Mouse (Mus musculus) layer of hippocampus, postnatal 14 days (tissue): Measurements from ENCODE around the gene Atp2a1. TPM values are rescaled to one million over a fixed set of nuclear protein-coding genes. Genes with fewer than 3 reads are reported as not detected.
"Not testable (repeated sequence)": the region's sequence is repeated elsewhere in the genome, so short reads cannot be mapped to it uniquely, and the experiment has no call there.

Experiments
- DNase-seq, 2 experiments: peaks; one replicate each; pipeline ENCODE4 v3.0.0; 2021 to 2022; ENCODE audit warnings: low spot score in 2 of 2, mixed read lengths in 1 of 2
- long read RNA-seq, 2 experiments: library from polyadenylated mRNA; stranded (forward); transcript quantifications; one replicate each; pipeline ENCODE4 v2.0.0; 2021
- total RNA-seq, 2 experiments: library from RNA; stranded (reverse); gene quantifications; 2 replicates each; pipeline ENCODE4 v1.2.3; 2021

Gene Atp2a1
- total RNA-seq, result 1 to 10 TPM in 1 of 2 experiments, under 1 TPM in 1; 0.85 to 2.2 TPM
- long read RNA-seq, experiment 1, partial matches to known transcripts, result 1 of 3 reads
- long read RNA-seq, experiment 1, other reads (novel, unspliced or antisense), result 2 of 3 reads
- long read RNA-seq, experiment 2, partial matches to known transcripts, result 0 of 2 reads
- long read RNA-seq, experiment 2, other reads (novel, unspliced or antisense), result 2 of 2 reads

DNA sequence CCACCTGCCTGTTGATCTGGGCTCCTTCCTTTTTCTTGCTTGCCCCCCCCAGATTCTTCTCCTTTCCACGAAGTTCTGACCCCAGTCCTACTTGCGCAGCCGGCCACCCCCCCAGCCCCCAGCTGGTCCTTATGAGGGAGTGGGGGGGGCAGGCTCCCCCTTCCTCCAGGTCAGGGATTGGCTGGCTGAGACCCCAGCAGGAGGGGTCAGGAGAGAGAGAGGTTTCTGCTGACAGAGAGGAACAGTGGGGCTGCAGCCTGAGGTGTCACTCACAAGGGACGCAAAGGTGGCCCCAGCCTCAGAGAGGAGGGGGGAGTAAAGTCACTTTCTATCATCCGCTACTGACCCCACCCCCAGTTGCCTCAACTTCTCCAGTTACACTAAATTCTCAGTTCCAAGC lies at the start of gene Atp2a1:
Atp2a1 (minus strand) TSS at position 105 of the 400 bp plus-strand sequence.
- no peak for DNase-seq

DNA sequence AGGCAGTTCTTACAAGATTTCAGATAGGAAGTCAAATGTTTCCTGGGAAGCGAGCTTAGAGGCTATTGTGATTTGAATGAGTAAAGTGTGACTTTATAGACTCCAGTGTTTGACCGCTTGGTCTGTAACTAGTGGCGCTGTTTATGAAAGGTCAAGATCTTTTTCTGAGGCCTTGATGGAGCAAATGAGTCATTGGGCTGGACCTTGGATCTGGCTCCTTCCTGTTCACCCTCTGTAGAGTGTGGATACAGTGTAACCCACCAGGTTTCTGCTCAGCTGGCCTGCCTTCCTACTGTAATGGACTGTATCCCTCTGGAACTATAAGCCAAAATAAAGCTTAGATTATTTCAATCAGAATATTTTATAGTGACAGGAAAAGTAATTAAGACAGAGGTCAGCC lies 48.4 kb upstream of the Atp2a1 start:
- no peak for DNase-seq

DNA sequence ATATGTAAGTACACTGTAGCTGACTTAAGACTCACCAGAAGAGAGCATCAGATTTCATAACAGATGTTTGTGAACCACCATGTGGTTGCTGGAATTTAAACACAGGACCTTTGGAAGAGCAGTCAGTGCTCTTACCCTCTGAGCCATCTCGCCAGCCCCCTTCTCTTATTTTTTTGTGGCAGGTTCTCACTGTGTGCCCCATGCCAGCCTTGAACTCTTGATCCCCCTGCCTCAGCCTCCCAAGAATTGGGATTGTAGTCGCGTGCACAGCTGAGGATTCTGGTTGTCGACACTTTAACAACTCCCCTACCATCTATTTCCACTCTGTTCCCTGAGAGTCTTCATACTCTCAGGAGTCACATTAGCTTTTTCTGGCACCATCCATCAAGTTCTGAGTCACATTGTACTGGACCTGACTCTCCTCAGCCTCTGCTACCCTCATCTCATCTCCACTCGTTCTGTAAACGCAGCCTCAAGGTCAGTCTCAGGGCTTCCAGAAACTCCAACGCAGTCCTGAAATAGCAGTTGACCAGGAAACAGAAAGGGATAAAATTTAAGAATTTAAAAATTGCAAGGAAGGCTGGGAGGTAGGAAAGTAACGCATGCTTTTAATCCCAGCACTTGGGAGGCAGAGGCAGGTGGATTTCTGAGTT lies 44.3 kb upstream of the Atp2a1 start:
- DNase-seq, result no peak

DNA sequence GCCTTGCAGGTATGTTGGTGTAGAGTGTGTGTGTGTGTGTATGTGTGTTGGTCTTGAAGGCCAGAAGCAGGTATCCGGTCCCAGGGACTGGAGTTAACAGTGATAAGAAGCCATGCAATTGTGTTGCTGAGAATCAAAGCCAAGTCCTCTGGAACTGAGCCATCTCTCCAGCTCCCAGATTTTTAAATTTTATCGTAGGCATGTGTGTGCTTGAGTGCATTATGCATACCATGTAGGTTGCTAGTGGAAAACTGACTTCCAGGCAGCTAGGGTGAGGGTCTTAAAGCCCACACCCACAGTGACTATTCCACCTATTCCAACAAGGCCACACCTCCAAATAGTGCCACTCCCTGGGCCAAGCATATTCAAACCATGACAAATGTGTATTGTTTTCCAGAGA lies 42.0 kb upstream of the Atp2a1 start:
- no peak for DNase-seq

DNA sequence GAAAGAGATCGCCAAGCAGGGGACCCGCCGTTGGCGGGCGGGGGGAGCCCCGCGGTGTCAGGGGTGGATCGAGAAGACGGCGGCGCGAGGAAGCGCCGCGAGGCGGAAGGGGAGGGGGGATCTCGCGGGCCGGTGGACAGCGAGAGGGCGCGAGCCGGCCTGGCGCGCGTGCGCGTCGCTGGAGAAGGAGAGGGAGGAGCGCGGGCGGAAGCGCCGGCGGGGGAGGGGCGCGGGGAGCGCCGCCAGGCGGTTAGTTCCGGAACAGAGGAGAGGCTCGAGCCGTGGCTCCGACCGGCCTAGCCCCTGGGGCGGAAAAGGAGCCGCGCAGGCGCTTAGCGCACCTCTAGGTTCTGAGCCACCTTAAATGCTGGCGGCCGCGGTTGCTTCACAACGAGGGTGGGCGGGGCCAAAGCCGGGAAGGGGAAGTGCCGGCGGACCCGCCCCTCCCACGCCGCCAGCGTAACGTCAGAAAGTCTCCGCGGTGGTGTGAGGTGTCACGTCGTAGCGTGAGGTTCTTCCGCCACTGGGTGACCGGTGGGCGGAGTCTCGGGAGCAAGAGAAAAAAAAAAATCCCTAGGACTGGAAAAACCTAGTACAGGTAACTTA lies 40.5 kb upstream of the Atp2a1 start, which contains the start of gene Atxn2l:
Atxn2l (minus strand) TSS at position 165 of the 606 bp plus-strand sequence.
- DNase-seq, result peak; percentile 98 to 99

DNA sequence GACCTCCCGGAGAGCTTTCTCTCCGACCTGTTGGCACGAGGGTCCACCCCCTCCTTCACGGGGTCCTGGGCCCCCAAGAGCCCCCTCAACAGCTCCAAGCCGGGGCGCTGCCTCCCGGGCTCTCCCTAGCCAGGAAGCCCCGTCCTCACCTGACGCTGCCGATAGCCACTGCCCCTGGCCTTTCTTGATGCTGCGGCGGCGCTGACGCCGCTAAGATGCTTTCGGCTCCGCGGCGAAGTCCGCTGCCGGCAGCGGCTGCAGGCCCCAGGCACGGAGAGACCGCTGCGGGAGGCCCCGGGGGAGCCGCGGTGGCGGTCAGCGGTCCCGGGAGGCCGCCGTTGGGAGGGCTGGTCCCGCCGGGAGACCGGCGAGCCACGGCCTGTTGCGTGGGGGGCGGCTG lies 39.8 kb upstream of the Atp2a1 start:
- DNase-seq, result no peak

DNA sequence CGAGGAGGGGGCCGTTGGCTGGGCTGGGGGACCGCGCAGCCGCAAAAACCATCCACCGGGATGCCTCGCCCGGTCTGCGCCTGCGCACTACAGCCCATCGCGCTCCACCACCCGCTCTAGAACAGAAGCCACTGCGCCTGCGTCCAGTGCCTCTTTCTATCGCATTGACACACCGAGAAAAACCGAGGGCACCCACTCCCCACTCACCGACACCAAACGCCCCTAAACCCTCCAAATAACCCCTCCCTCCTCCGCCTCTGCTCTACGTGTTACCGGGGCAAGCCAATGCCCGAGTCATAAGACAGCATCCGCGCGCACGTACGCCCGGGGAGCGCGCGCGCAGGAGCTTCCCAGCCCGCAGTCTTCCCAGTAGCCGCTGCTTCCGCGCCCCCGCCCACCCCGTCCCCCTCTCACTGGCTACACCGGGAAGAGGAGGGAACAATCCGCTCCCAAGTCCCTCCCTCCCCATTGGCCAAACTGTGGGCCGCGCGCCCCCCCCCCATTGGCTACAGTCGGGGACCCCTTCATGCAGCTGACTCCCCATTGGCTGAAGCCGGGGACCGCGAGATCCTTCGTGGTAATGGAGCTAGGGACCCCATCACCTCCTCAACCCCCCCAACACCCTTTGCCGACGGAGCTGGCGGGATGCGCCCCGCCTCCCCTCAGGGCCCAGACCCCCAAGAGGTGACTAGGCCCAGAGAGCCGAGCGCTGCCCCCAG lies 39.3 kb upstream of the Atp2a1 start:
- DNase-seq, result peak; percentile 96 to 97

DNA sequence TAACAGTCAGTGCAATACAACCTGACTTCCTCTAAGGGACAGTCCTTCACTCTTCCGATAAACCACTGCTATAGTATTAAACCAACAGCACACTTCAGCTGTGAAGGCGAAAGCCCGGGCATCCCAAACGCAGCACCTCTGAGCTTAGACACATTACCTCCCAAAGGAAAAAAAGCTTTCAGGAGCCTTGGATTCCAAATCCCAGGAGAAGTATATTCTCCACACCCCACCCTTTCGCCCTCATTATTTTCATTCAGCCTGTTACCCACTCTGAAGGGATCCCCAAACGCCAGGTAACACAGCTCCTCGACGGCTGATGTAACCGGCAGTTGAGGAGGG lies 38.7 kb upstream of the Atp2a1 start:
- no peak for DNase-seq

DNA sequence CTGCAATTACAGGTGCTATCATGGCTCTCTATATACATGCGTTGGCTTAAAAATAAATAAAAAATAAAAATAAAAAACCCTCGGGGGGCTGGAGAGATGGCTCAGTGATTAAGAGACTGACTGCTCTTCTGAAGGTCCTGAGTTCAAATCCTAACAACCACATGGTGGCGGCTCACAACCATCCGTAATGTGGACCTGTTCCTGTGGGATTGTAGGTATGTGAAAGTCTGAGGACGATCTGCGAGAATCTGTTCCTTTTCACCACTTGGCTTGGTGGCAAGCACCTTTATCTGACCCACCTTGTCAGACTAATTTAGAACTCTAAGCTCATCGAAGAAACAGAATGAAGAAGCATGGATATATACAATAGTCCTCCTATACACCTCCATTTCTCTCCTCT lies 36.5 kb upstream of the Atp2a1 start:
- no peak for DNase-seq

DNA sequence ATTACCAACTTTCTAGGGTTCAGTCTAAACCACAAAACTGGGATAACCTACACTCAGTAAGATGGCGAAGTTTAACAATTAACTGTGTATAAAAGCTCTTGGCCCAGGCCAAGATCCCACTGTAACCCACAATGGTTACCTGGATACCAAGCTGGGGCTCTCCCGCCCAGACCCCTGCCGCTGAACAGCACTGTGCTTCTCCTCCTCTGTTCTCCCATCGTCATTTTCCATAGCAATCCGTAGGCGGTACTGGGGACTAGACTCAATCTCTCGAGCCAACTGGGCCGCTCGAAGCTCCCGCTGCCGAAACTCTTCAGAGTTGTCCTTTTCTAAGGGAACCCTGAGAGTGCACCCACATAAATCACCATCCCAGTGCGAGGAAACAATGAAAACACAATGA lies 35.1 kb upstream of the Atp2a1 start:
- DNase-seq, result no peak

DNA sequence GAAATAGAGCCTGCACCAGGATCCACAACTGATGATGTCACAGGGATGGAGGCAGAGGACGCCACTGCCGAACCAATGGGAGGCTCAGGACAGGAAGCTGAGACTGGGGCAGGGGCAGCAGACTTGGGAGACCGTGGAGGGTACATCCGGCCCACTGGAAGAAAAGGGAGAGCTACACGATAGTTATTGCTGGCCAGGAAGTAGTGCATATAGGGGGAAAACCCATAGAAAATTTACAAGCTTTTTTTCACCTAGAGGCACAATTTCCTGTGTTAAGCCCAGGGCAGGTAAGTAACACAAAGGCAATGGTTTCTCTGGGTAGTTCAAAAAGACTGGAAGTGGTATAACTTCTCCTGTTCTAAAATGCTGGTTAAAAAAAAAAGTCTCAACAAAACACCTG lies 33.6 kb upstream of the Atp2a1 start:
- no peak for DNase-seq

DNA sequence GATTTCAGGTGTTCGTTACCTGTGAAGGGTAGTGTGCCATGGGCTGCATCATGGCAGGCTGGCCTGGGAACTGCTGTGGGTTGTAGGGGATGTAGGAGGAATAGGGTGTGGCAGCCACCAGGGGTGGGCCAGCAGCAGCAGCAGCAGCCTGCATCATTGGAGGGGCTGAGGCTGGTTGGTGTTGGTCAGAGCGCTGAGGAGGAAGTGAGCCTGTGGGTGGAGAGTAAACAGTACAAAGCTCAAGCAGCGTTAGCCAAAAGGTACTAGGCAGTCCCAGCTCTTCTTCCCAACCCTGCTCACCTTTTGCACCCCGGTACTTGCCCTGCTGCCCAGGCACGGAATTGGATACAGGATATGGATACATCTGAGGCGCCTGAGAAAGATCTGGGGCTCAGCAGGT lies 31.2 kb upstream of the Atp2a1 start:
- DNase-seq, result no peak

DNA sequence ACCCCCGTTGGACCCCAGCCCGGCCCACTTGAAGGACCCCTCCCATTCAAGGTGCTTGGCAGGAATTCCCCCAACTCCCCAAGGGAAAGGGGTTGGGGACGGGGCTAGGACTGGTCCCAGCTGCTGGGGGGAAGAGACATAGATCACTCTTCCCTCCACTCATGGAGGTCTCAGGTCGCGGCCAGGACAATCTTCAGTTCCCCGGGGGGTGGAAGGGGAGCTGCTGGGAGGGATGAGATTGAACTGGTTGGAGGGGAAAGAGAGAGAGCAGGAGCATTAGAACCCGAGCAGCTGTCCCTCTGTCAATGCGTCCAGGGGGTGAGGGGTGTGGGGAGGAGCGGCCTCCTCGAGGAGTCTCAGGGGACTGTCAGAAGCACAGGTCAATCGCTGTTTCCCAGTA lies 29.1 kb upstream of the Atp2a1 start:
- DNase-seq, result no peak

DNA sequence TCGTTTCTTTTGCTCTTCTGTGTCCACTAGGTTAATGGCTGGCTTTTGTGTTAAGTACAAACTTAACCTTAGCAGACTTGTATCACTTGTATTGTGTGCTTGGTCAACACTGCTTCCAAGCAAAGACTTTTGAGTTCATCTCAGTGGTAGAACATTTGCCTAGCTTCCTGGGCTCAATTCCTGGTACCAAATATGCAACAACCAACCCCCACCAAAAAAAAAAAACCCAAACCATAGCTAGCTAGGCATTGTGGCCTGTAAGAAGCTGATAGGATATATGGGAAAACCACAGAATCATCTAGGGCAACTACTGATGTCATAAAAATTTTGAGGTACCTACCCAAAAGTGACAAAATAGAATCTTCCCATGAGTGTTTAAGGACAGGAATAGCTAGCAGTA lies 28.1 kb upstream of the Atp2a1 start:
- no peak for DNase-seq

DNA sequence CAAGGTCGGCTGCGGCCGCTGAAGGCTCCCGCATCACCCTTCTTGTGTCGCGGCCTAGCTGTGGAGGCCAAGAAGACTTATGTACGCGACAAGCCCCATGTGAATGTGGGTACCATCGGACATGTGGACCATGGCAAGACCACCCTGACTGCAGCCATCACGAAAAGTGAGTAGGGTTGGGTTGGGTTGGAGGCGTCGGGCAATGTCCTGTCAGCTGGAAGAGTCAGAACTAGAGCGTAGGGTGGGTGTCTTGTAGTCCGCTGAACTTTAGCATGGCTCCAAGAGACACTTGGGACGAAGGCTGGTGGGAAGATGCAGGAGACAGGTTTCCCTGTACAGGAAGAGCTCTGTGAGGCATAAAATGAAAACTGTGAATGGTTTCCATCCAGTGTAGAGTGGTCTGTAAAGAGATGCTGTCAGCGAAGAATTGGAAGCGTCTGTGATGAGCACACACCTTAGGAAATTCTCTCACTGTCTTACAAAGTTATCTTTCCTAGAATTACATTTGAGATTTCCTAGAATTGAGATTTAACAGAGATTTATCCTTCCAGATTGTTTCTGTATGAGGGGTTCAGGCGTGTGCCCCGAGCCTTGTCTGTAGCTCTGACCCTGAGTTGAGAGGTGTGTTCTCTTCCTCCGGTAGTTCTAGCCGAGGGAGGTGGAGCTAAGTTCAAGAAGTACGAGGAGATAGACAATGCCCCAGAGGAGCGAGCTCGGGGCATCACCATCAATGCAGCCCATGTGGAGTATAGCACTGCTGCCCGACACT lies 24.9 kb upstream of the Atp2a1 start:
- not testable (repeated sequence) for DNase-seq

DNA sequence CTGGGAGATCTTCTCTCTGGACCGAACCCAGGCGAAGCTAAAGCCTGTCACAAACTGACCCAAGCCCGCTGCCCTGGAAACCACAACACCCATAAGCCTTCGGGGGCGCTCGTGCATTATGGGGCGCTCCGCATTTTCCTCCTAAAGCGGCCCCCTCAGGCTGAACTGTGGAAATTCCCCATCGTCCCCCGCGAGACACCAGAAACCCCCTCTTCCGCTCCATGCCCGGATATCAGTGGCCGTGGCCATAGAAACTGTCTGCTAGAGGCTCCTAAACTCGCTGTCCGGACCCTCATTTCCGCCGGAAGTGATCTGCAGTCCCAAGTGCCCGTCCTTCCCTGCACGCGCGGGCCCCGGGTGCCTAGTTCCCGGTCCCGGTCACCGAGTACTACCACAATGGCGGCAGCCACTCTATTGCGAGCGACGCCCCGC lies 24.2 kb upstream of the Atp2a1 start, which contains the start of gene Tufm:
Tufm (plus strand) TSS at position 310 of the 432 bp plus-strand sequence.
- peak; percentile 91 to 98 for DNase-seq

DNA sequence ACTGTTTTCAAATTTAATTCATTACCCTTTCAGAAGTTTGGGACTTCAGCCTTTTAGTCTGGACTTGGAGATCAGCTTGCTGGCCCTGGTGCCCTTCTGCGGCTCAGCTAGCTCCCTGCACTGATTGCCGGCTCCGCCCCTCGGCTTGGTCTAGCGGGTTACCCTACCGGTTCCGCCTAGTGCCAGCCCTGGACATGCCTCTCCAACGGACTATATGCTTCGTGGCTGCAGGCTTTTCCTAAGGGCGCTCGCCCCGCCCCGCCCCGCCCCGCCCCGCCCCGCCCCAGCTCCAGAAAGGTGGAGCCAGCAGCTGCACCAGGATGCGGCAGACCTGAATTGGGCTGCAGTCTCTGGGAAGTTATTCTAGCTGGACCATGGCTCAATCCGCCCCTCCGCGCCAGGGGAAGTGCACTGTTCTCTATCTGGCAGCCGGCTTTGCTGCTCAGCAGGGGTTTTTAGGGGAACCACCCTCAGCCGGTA lies 19.5 kb upstream of the Atp2a1 start:
- peak in 1 of 2 experiments; percentile 37 for DNase-seq

DNA sequence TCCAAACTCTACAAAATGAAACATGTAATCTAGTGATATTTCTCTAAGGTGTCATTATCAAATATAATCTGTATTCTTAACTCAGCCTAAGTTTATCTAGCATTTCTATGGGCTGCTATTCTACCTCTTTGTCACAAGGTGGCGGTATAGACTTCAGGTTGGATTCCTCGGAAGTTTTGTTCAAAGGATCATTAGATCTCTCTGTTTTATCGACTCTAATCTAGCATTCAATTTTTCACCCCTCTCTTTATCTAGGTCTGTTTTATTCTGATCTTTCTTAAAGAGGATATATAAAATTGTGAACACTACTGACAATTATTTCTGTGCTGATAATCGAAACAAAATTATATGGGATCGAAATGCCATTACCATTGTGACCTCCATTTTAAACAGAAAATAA lies 18.8 kb upstream of the Atp2a1 start:
- DNase-seq, result no peak

DNA sequence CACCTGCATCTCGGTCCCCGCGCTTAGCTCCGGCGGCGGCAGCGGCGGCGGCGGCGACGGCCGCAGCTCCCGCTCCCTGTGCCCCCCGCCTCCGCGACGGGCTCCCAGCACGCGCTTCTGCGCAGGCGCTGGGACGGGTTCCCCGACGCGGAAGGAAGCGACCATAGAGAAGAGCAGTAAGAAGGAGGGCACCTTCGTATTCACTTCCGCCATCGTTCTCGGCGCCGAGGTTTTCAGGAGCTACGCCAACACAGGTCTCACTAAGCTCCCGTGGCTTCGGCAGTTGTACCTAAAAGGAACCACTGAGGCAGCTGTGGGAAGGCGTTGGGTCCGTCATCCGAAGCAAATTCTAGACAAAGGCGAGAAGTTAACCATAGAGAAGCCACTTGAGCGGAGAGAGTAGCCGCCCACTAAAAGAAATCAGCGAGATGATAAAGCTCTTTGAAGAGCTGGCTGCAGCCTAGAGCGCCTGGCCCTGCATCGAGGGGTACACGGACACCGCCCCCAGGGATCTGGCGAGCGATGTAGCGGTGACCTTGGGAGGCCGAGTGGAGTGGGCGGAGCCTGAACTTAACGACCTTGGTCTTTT lies 12.2 kb upstream of the Atp2a1 start, which contains the start of gene Sh2b1:
Sh2b1 (minus strand) TSS at position 432 of the 589 bp plus-strand sequence.
- DNase-seq, result peak; percentile 91 to 93

DNA sequence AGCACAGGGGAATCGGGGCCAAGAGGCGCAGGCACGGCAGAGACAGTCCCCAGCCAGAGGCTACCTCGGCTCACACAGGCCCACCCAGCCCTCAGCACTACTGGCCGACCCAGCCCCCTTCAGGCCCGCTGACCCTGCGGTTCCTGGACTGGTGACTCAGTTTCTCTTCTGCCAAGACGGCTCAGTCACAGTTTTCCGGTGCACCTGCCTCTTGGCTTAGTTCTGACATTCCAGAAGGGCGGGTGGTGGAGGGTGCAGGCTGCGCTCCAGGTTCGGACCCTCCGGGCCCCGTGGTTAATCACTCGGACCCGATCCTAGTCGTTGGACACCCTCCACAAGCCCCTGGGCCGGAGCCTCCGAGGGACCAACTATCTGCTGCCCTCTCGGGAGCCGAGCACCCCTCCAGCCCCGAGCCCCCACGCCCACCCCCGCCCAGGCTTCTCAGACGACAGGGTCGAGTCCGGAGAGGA lies 11.6 kb upstream of the Atp2a1 start:
- DNase-seq, result peak in 1 of 2 experiments; percentile 35
